Mouse (Mus musculus): Measurements from ENCODE around the gene Nxf1. TPM values are rescaled to one million over a fixed set of nuclear protein-coding genes. Genes with fewer than 3 reads are reported as not detected.

The Nxf1 gene
- 10 to 100 TPM; 37.8 to 41.5 TPM for total RNA-seq (2021)
- long read RNA-seq, experiment 1, full-length matches to known transcripts: 25 of 38 reads
- long read RNA-seq, experiment 1, partial matches to known transcripts: 6 of 38 reads
- long read RNA-seq, experiment 1, other reads (novel, unspliced or antisense): 7 of 38 reads
- long read RNA-seq, experiment 2, full-length matches to known transcripts: 17 of 30 reads
- long read RNA-seq, experiment 2, partial matches to known transcripts: 9 of 30 reads
- long read RNA-seq, experiment 2, other reads (novel, unspliced or antisense): 4 of 30 reads

DNA sequence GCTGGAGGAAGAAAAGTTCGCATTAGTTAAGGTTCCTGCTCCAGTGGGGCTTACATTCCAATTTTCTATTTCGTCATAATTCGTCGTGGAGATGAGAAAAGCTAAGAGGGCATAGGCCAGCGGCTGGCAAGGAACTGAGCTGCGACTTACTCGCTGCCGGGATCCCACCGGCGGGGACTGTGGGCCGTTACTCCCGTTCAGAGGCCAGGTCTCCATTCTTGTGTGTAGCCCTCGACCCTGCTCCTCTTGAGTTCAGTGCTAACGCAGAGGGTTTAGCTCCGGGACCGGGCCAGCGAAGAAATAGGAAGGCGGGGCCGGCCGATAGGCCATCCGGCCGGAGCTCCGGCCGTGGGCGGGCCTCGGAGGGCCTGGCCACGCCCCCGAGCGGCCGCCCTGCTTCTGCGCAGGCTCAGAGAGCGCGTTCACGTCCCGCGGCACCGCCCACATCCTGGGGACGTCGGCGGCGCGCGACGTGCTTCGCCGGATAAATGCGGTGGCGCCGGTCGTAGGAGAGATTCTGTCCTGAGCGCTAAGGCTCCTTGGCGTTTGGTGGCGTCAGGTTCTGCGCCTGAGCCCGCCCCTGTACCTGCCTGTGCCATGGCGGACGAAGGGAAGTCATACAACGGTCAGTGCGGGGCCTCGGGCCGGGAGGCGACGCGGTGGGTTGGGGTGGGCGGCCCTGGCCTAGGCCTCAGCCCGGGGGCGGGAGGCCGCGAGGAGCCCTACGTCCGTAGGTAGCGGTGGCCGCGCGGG lies at the start of gene Nxf1:
Nxf1 (plus strand) TSS at position 439 of the 753 bp plus-strand sequence.
- Histone ChIP-seq H3K4me3 (peak within 1 kb of the TSS; percentile 84), H3K27ac (peak within 1 kb of the TSS; percentile 97)
- peak; percentile 96 for DNase-seq
- TF ChIP-seq CTCF (IDR thresholded peaks at IDR 0.05): no peak
- intact Hi-C loops (cut with DNase I): loop anchor here (2.0 kb wide), 1 partner anchor 16 kb away; the partner anchor contains the start of genes 1700092M07Rik and Stx5a

- DNase-seq: no peak
- intact Hi-C loops (cut with DNase I): no loop called here
- TF ChIP-seq CTCF (IDR thresholded peaks at IDR 0.05): no peak
- Histone ChIP-seq H3K27ac (no peak overlapping the region), H3K4me3 (no peak overlapping the region)
Observed at GRCm38 (mm10) chr19:8708954-8709353, 47.9 kb upstream of the Nxf1 start.

- intact Hi-C loops (cut with DNase I): loop anchor here (5.0 to 10.0 kb wide), 2 partner anchors 395 to 427 kb away; partner anchors contain the start of gene Asrgl1
- Histone ChIP-seq H3K27ac (no peak overlapping the region), H3K4me3 (no peak overlapping the region)
- no peak for TF ChIP-seq CTCF (IDR thresholded peaks at IDR 0.05)
- no peak for DNase-seq
Observed at GRCm38 (mm10) chr19:8710057-8710456, 46.8 kb upstream of the Nxf1 start.

- no peak for DNase-seq
- H3K4me3 ChIP-seq: peak overlapping the region; percentile 98
- H3K27ac ChIP-seq: peak overlapping the region; percentile 96
- no peak for TF ChIP-seq CTCF (IDR thresholded peaks at IDR 0.05)
- intact Hi-C loops (cut with DNase I): loop anchor here (5.0 to 10.0 kb wide), 2 partner anchors 393 to 426 kb away; partner anchors contain the start of gene Asrgl1
Observed at GRCm38 (mm10) chr19:8711506-8711905, 45.4 kb upstream of the Nxf1 start.

DNA sequence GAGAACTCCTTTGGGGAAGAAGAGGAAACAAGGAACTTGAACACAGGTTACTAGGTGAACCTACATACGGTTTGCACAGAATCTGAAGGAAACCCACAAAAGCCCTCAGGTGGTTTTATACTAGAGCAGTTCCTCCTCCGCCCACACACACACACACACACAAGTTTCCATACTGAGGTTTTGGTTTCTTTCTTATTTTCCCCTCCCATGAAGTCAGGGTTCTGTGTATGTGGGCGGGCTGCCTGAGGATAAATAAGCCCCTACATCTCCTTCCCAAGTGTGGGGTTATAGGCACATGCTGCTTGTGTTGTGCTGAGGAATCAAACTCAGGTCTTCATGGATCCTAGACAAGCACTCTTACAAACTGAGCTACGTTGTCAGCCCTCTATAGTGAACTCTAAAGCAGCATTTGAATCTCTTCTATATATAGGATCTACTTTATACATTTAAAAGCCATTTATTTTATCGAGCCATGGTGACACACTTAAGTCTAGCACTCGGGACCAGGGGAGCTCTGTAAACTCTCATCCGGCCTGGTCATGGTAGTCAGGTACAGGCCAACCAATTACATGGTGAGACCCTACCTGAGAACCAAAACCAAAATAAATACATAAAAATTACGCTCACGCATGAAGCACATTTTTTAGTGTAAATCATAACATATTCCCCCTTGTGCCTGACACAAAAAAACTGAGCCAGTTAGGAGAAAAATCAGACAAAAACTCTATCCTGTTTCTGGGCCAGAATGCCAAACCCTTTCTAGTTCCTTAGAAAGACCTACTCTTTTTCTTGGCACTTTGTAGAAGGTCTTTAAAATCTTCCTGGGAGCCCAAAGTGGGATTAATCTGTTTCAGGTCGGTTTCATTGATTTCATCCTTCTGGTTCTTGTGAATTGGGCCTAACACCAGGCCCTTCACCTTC lies 44.7 kb upstream of the Nxf1 start:
- intact Hi-C loops (cut with DNase I): loop anchor here (5.0 to 10.0 kb wide), 2 partner anchors 393 to 425 kb away; partner anchors contain the start of gene Asrgl1
- no peak for TF ChIP-seq CTCF (IDR thresholded peaks at IDR 0.05)
- DNase-seq: no peak
- H3K4me3 ChIP-seq: peak overlapping the region; percentile 98
- peak overlapping the region; percentile 96 for H3K27ac ChIP-seq

- Histone ChIP-seq H3K27ac (peak overlapping the region; percentile 96), H3K4me3 (peak overlapping the region; percentile 98)
- no peak for TF ChIP-seq CTCF (IDR thresholded peaks at IDR 0.05)
- intact Hi-C loops (cut with DNase I): loop anchor here (5.0 to 10.0 kb wide), 2 partner anchors 392 to 424 kb away; partner anchors contain the start of gene Asrgl1
- peak; percentile 66 for DNase-seq
Observed at GRCm38 (mm10) chr19:8712870-8713305, 44.0 kb upstream of the Nxf1 start.

DNA sequence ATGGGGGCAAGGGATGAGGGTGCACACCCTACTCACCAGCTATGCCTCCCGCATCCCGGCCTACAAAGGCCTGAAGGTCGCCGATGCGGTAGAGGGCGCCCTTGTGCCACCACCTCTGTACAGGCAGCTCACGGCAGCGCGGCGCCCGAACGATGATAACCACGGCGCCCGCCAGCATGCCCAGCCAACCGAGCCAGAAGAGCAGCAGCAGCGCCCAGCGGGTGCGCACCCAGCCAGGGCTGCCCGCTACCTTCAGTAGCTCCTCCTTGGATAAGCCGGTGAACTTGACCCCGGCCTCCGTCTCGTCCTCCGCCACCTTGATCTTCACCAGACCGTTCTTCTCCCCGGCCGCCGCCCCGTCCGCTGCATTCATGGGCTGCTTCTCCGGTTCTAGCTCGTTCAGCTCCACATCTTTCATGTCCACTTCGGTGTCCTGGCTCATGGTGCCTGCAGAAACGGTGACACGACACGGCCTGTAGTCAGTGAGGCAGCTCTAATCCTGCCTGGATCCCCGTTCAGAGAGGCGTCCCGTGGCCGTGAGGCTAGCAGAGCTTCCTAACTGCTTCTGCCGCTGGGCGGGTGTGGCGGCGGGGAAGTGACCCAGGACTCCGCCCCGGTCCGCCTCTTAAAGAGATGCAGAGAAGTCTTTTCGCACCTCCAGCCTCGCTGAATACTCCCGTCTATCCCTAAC lies 43.4 kb upstream of the Nxf1 start:
- TF ChIP-seq CTCF (IDR thresholded peaks at IDR 0.05): peak; percentile 88
- peak overlapping the region; percentile 98 for H3K4me3 ChIP-seq
- DNase-seq: peak; percentile 95
- intact Hi-C loops (cut with DNase I): loop anchor here (5.0 to 10.0 kb wide), 2 partner anchors 391 to 424 kb away; partner anchors contain the start of gene Asrgl1
- H3K27ac ChIP-seq: peak overlapping the region; percentile 96

DNA sequence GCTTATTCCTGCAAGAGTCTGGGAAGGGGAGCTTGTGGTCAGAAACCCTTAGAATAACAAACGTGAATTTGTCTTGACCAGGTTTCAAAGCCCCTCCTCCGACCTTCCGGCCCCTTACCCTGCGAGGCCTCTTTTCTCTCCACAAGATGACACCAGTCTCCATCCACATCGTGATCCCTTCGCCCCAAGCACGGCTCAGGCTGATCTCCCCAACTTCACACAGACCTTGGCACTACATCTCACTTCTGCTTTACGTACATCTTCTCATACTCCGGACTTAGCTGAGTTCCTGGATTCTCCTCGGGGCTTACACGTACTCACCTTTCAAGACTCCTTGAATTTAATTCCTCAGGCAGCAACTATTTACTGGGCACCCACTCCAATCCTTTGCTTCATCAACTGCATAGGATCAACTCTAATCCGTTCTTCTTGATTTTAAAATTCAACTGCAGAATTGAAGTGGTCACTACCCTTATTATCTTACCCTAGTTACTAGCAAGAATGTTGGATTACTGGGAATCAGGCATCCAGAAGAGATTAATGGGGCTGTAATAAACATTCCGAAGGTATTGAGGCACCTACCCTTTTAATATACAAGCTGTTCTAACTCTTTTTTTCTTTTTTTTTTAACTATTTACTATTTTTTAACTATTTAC lies 42.7 kb upstream of the Nxf1 start:
- H3K4me3 ChIP-seq: peak overlapping the region; percentile 98
- no peak for TF ChIP-seq CTCF (IDR thresholded peaks at IDR 0.05)
- no peak for DNase-seq
- peak overlapping the region; percentile 96 for H3K27ac ChIP-seq
- intact Hi-C loops (cut with DNase I): loop anchor here (5.0 to 10.0 kb wide), 2 partner anchors 391 to 423 kb away; partner anchors contain the start of gene Asrgl1

DNA sequence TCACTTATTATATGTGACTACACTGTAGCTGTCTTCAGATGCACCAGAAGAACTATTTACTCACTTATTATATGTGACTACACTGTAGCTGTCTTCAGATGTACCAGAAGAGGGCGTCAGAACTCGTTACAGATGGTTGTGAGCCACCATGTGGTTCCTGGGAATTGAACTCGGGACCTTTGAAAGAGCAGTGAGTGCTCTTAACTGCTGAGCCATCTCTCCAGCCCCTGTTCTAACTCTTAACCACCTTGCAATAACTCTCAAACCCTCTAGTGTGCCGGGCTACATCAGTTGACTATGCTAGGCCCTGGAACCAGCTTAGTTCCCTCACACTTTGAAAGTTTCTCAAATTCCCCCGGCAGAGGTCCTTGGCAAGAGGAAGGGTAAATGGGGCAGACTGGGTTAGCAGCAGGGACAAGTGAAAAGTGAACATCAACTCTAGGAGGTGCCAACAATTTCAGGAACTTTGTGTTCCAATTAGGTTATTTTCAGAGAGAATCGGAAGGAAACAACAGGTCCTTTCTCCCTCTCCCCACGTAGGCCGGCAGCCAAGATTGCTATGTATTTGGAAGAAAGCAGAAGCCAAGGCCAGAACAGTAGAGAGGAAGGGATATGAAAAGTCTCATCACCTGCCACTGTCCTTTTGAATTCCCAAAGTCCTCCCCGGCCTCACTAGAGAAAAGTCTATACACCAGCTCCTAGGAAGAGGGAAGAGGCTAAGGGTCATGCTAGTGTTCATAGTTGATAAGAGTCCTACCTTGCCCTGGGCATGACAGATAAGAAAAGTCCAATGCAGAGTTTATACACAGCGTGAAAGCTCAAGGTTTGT lies 42.0 kb upstream of the Nxf1 start:
- intact Hi-C loops (cut with DNase I): loop anchor here (5.0 to 10.0 kb wide), 2 partner anchors 390 to 422 kb away; partner anchors contain the start of gene Asrgl1
- no peak for TF ChIP-seq CTCF (IDR thresholded peaks at IDR 0.05)
- Histone ChIP-seq H3K4me3 (peak overlapping the region; percentile 98), H3K27ac (peak overlapping the region; percentile 96)
- peak; percentile 45 for DNase-seq
